Mouse (Mus musculus) R1 (cell line): ENCODE measurements around the gene Nme7.

Experiments used
- DNase-seq: peaks from one replicate; pipeline ENCODE4 v3.0.0-alpha.2; 2018; ENCODE audit warnings: low read depth, low spot score

The Nme7 gene

GRCm38 (mm10) chr1:164319542-164320140 lies 15.7 kb downstream of the Nme7 start:
- no peak for DNase-seq

- no peak for DNase-seq
These were observed 16.8 kb downstream of the Nme7 start for GRCm38 (mm10) chr1:164320731-164321130.

GRCm38 (mm10) chr1:164321408-164321807 lies 17.5 kb downstream of the Nme7 start:
- no peak for DNase-seq

- peak; percentile 55 for DNase-seq
These were observed 19.2 kb downstream of the Nme7 start for GRCm38 (mm10) chr1:164322987-164323650.

GRCm38 (mm10) chr1:164324221-164324620 lies 20.3 kb downstream of the Nme7 start:
- DNase-seq = no peak

GRCm38 (mm10) chr1:164324878-164325277 lies 21.0 kb downstream of the Nme7 start:
- no peak for DNase-seq

GRCm38 (mm10) chr1:164326600-164327155 lies 22.8 kb downstream of the Nme7 start:
- no peak for DNase-seq

- no peak for DNase-seq
These were observed 23.8 kb downstream of the Nme7 start for GRCm38 (mm10) chr1:164327764-164328163.

- no peak for DNase-seq
These were observed 28.6 kb downstream of the Nme7 start for GRCm38 (mm10) chr1:164332559-164332958.

GRCm38 (mm10) chr1:164335435-164335834 lies 31.5 kb downstream of the Nme7 start:
- no peak for DNase-seq

GRCm38 (mm10) chr1:164335846-164336245 lies 31.9 kb downstream of the Nme7 start:
- peak; percentile 84 for DNase-seq

- peak; percentile 75 for DNase-seq
These were observed 38.2 kb downstream of the Nme7 start for GRCm38 (mm10) chr1:164342161-164342560.

- no peak for DNase-seq
These were observed 49.5 kb downstream of the Nme7 start for GRCm38 (mm10) chr1:164353443-164353842.

GRCm38 (mm10) chr1:164357995-164358394 lies 54.1 kb downstream of the Nme7 start:
- DNase-seq = no peak

GRCm38 (mm10) chr1:164361997-164362396 lies 58.1 kb downstream of the Nme7 start:
- no peak for DNase-seq

GRCm38 (mm10) chr1:164366156-164367128 lies 62.5 kb downstream of the Nme7 start:
- peak; percentile 81 for DNase-seq

- DNase-seq = no peak
These were observed 64.2 kb downstream of the Nme7 start for GRCm38 (mm10) chr1:164368152-164368551.

- no peak for DNase-seq
These were observed 65.9 kb downstream of the Nme7 start for GRCm38 (mm10) chr1:164369781-164370180.

- DNase-seq = peak; percentile 64
These were observed 69.1 kb downstream of the Nme7 start for GRCm38 (mm10) chr1:164373029-164373428.

GRCm38 (mm10) chr1:164374020-164374419 lies 70.1 kb downstream of the Nme7 start:
- peak; percentile 24 for DNase-seq

GRCm38 (mm10) chr1:164375626-164376025 lies 71.7 kb downstream of the Nme7 start:
- DNase-seq = peak; percentile 77
